Mouse (Mus musculus) effector memory CD4-positive, alpha-beta T cell, adult 5 months (primary cell): Measurements from ENCODE around the gene 2310002L09Rik. TPM values are rescaled to one million over a fixed set of nuclear protein-coding genes. Genes with fewer than 3 reads are reported as not detected.

Experiments
- polyA plus RNA-seq: library from polyadenylated mRNA; unstranded; fragments of 100-300 nt; shearing (Covaris generic); gene quantifications from one replicate; pipeline ENCODE4 v1.2.1, GENCODE M21; 2017

2310002L09Rik gene
- not detected for polyA plus RNA-seq

DNA sequence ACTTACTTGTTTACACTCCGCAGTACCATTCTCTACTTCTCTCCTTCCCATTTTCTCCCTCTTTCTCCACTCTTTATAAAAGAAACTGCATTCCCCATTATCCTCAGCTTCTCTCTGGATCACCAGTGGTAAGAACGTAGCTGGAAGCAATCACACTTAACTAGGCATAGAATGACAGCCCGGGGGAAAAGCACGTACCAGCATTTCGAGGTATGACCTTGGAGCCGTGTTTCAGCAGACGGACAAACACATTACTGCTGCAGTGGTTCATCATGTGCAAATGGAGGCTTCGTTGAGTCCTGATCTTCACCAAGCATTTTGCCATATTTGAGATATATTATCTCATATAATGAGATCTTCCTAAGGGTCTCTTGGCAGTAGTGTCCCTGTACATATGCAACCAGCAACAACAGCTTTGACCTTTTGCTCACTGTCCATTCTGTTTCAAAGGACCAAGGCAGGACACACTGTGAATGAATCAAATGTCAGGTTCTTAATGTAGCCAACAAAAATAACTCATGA is at the start of gene 2310002L09Rik:
Gene 2310002L09Rik, minus strand, starts transcription at position 472 of the 522 bp plus-strand sequence.

GRCm38 (mm10) chr4:73920660-73921059 is 30.0 kb downstream of the 2310002L09Rik start, which contains the start of gene Gm11756:
Gene Gm11756 (minus strand): TSS chr4:73920760.

DNA sequence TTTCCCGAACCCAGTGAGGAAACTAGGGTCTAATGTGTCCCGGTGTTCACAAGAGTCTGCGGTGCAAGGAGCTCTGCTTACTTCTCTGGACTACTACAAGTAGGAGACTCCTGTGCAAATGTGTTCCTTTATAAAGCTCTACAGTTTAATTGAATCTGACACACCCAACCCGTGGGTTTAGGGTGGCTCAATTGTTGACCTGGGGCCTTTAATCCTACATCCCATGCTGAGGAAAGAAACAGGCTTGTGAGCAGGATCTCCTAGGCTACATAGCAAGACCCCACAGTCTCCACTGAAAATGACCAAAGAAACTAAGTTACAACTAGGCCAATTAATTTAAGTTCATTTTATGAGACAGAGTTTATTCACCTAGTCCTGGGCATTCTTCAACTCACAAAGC is 44.8 kb downstream of the 2310002L09Rik start, which contains the start of gene Gm13871:
Gene Gm13871, minus strand, starts transcription at position 101 of the 400 bp plus-strand sequence.

DNA sequence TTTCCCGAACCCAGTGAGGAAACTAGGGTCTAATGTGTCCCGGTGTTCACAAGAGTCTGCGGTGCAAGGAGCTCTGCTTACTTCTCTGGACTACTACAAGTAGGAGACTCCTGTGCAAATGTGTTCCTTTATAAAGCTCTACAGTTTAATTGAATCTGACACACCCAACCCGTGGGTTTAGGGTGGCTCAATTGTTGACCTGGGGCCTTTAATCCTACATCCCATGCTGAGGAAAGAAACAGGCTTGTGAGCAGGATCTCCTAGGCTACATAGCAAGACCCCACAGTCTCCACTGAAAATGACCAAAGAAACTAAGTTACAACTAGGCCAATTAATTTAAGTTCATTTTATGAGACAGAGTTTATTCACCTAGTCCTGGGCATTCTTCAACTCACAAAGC is 59.6 kb downstream of the 2310002L09Rik start, which contains the start of gene Gm11757:
Gene Gm11757, minus strand, starts transcription at position 101 of the 400 bp plus-strand sequence.

Other genes with a start within 250 kb of the 2310002L09Rik start
- not detected for gene Rasef, start 159.9 kb downstream of the 2310002L09Rik start, polyA plus RNA-seq
- not detected for gene Gm11758, start 74.6 kb downstream of the 2310002L09Rik start, polyA plus RNA-seq
- gene Gm11757, start 59.7 kb downstream of the 2310002L09Rik start, polyA plus RNA-seq: not detected
- gene Gm13871, start 44.9 kb downstream of the 2310002L09Rik start, polyA plus RNA-seq: not detected
- not detected for gene Gm11756, start 30.1 kb downstream of the 2310002L09Rik start, polyA plus RNA-seq
- 0.14 TPM for gene Frmd3, start 62.6 kb upstream of the 2310002L09Rik start, polyA plus RNA-seq